Mouse (Mus musculus): Measurements from ENCODE around the gene Ltbp3. TPM values are rescaled to one million over a fixed set of nuclear protein-coding genes. Genes with fewer than 3 reads are reported as not detected.
A peak's percentile ranks its signal among the peaks of the same experiment; 100 is the strongest.

Ltbp3 gene
- 7.6 and 8.1 TPM in 2 replicates for polyA plus RNA-seq (2012; rRNA removed)

GRCm38 (mm10) chr19:5740320-5741317 is at the start of gene Ltbp3:
TSS of gene Ltbp3 (plus strand) at chr19:5740904.
- Histone ChIP-seq H3K27ac (ENCODE audit: control insufficient read depth, insufficient read depth, low read depth, low read length) (peak within 1 kb of the TSS; percentile 55; the same call in 1 of the 2 replicates), H3K4me3 (ENCODE audit: control insufficient read depth, low read depth, low read length) (peak within 1 kb of the TSS; percentile 67), H3K4me1 (ENCODE audit: control insufficient read depth, insufficient read depth, low read length) (peaks cover 36% of the 10 kb centered on the region), H3K36me3 (ENCODE audit: control insufficient read depth, insufficient read depth, low read length) (no peaks in the 10 kb centered on the region), H3K27me3 (ENCODE audit: control insufficient read depth, insufficient read depth, low read length) (no peaks in the 10 kb centered on the region)
- TF ChIP-seq CTCF (IDR thresholded peaks at IDR 0.05; ENCODE audit: control insufficient read depth, insufficient read depth, insufficient replicate concordance, low read depth, low read length) (no peak), POLR2A (IDR thresholded peaks at IDR 0.05; ENCODE audit: control insufficient read depth, low read depth, low read length) (no peak)

GRCm38 (mm10) chr19:5691601-5692000 is 49.1 kb upstream of the Ltbp3 start:
- H3K4me1 ChIP-seq (ENCODE audit: control insufficient read depth, insufficient read depth, low read length): peaks cover 36% of the 10 kb centered on the region
- no peak overlapping the region for H3K27ac ChIP-seq (ENCODE audit: control insufficient read depth, insufficient read depth, low read depth, low read length)
- H3K27me3 ChIP-seq (ENCODE audit: control insufficient read depth, insufficient read depth, low read length): no peaks in the 10 kb centered on the region
- TF ChIP-seq POLR2A (IDR thresholded peaks at IDR 0.05; ENCODE audit: control insufficient read depth, low read depth, low read length) (no peak), CTCF (IDR thresholded peaks at IDR 0.05; ENCODE audit: control insufficient read depth, insufficient read depth, insufficient replicate concordance, low read depth, low read length) (no peak)
- no peak overlapping the region for H3K4me3 ChIP-seq (ENCODE audit: control insufficient read depth, low read depth, low read length)
- no peaks in the 10 kb centered on the region for H3K36me3 ChIP-seq (ENCODE audit: control insufficient read depth, insufficient read depth, low read length)

GRCm38 (mm10) chr19:5692086-5692912 is 48.4 kb upstream of the Ltbp3 start:
- H3K4me1 ChIP-seq (ENCODE audit: control insufficient read depth, insufficient read depth, low read length): peaks cover 38% of the 10 kb centered on the region
- H3K4me3 ChIP-seq (ENCODE audit: control insufficient read depth, low read depth, low read length): no peak overlapping the region
- no peak overlapping the region for H3K27ac ChIP-seq (ENCODE audit: control insufficient read depth, insufficient read depth, low read depth, low read length)
- no peak for TF ChIP-seq POLR2A (IDR thresholded peaks at IDR 0.05; ENCODE audit: control insufficient read depth, low read depth, low read length)
- TF ChIP-seq CTCF (IDR thresholded peaks at IDR 0.05; ENCODE audit: control insufficient read depth, insufficient read depth, insufficient replicate concordance, low read depth, low read length): no peak
- H3K27me3 ChIP-seq (ENCODE audit: control insufficient read depth, insufficient read depth, low read length): no peaks in the 10 kb centered on the region
- H3K36me3 ChIP-seq (ENCODE audit: control insufficient read depth, insufficient read depth, low read length): peaks cover under 1% of the 10 kb centered on the region; the same call in 1 of the 2 replicates

- H3K4me3 ChIP-seq (ENCODE audit: control insufficient read depth, low read depth, low read length): no peak overlapping the region
These were observed 47.7 kb upstream of the Ltbp3 start for GRCm38 (mm10) chr19:5692913-5693396.

GRCm38 (mm10) chr19:5693801-5694200 is 46.9 kb upstream of the Ltbp3 start:
- no peak overlapping the region for H3K27ac ChIP-seq (ENCODE audit: control insufficient read depth, insufficient read depth, low read depth, low read length)
- no peak for TF ChIP-seq CTCF (IDR thresholded peaks at IDR 0.05; ENCODE audit: control insufficient read depth, insufficient read depth, insufficient replicate concordance, low read depth, low read length)
- TF ChIP-seq POLR2A (IDR thresholded peaks at IDR 0.05; ENCODE audit: control insufficient read depth, low read depth, low read length): no peak
- no peaks in the 10 kb centered on the region for H3K27me3 ChIP-seq (ENCODE audit: control insufficient read depth, insufficient read depth, low read length)
- H3K36me3 ChIP-seq (ENCODE audit: control insufficient read depth, insufficient read depth, low read length): peaks cover 7% of the 10 kb centered on the region
- H3K4me3 ChIP-seq (ENCODE audit: control insufficient read depth, low read depth, low read length): no peak overlapping the region
- H3K4me1 ChIP-seq (ENCODE audit: control insufficient read depth, insufficient read depth, low read length): peaks cover 36% of the 10 kb centered on the region

More at GRCm38 (mm10) chr19:5692913-5693396, 47.7 kb upstream of the Ltbp3 start:
- Histone ChIP-seq H3K36me3 (ENCODE audit: control insufficient read depth, insufficient read depth, low read length) (peaks cover 6% of the 10 kb centered on the region), H3K27ac (ENCODE audit: control insufficient read depth, insufficient read depth, low read depth, low read length) (no peak overlapping the region), H3K27me3 (ENCODE audit: control insufficient read depth, insufficient read depth, low read length) (no peaks in the 10 kb centered on the region), H3K4me1 (ENCODE audit: control insufficient read depth, insufficient read depth, low read length) (peaks cover 36% of the 10 kb centered on the region)
- TF ChIP-seq CTCF (IDR thresholded peaks at IDR 0.05; ENCODE audit: control insufficient read depth, insufficient read depth, insufficient replicate concordance, low read depth, low read length) (no peak), POLR2A (IDR thresholded peaks at IDR 0.05; ENCODE audit: control insufficient read depth, low read depth, low read length) (no peak)

GRCm38 (mm10) chr19:5695849-5696462 is 44.7 kb upstream of the Ltbp3 start:
- peaks cover 8% of the 10 kb centered on the region for H3K36me3 ChIP-seq (ENCODE audit: control insufficient read depth, insufficient read depth, low read length)
- H3K27ac ChIP-seq (ENCODE audit: control insufficient read depth, insufficient read depth, low read depth, low read length): peak overlapping the region; percentile 16; the same call in 1 of the 2 replicates
- H3K27me3 ChIP-seq (ENCODE audit: control insufficient read depth, insufficient read depth, low read length): no peaks in the 10 kb centered on the region
- H3K4me3 ChIP-seq (ENCODE audit: control insufficient read depth, low read depth, low read length): peak overlapping the region; percentile 6
- no peak for TF ChIP-seq POLR2A (IDR thresholded peaks at IDR 0.05; ENCODE audit: control insufficient read depth, low read depth, low read length)
- TF ChIP-seq CTCF (IDR thresholded peaks at IDR 0.05; ENCODE audit: control insufficient read depth, insufficient read depth, insufficient replicate concordance, low read depth, low read length): no peak
- H3K4me1 ChIP-seq (ENCODE audit: control insufficient read depth, insufficient read depth, low read length): peaks cover 21% of the 10 kb centered on the region

All from testis, adult 2 months (tissue).